Mouse (Mus musculus) urinary bladder, adult 2 months (tissue): ENCODE results near the gene Cdon. TPM values are rescaled to one million over a fixed set of nuclear protein-coding genes. Genes with fewer than 3 reads are reported as not detected.

Experiments used
- DNase-seq: peaks from one replicate; pipeline ENCODE4 v3.0.0; 2022; ENCODE audit warnings: low spot score
- polyA plus RNA-seq: library from polyadenylated mRNA; depleted of rRNA; stranded (reverse); fragments of >200 nt; gene quantifications from 2 replicates; pipeline ENCODE4 v1.2.3, GENCODE M21; 2012; rRNA removed

The Cdon gene
- polyA plus RNA-seq, 1 experiment, result 14.9 TPM

- DNase-seq, result peak; percentile 50
Measured at GRCm38 (mm10) chr9:35541488-35541887, 120.6 kb downstream of the Cdon start.

GRCm38 (mm10) chr9:35541941-35542340 is 121.0 kb downstream of the Cdon start:
- no peak for DNase-seq

- no peak for DNase-seq
Measured at GRCm38 (mm10) chr9:35543099-35543860, 122.4 kb downstream of the Cdon start.

GRCm38 (mm10) chr9:35544666-35545065 is 123.7 kb downstream of the Cdon start:
- no peak for DNase-seq

GRCm38 (mm10) chr9:35545704-35546103 is 124.8 kb downstream of the Cdon start:
- DNase-seq, result no peak

- no peak for DNase-seq
Measured at GRCm38 (mm10) chr9:35546745-35547144, 125.8 kb downstream of the Cdon start.

- DNase-seq, result no peak
Measured at GRCm38 (mm10) chr9:35548455-35548854, 127.5 kb downstream of the Cdon start.

GRCm38 (mm10) chr9:35556494-35557102 is 135.7 kb downstream of the Cdon start:
- no peak for DNase-seq

Other genes starting within 250 kb of the Cdon start
- 26.3 and 33.1 TPM in 2 replicates for gene Dcps, start 245.1 kb upstream of the Cdon start, polyA plus RNA-seq
- 75.8 and 86.4 TPM in 2 replicates for gene Srpr, start 221.0 kb upstream of the Cdon start, polyA plus RNA-seq
- 13.1 and 15.6 TPM in 2 replicates for gene Tirap, start 220.8 kb upstream of the Cdon start, polyA plus RNA-seq
- 38.4 and 46.4 TPM in 2 replicates for gene Foxred1, start 210.1 kb upstream of the Cdon start, polyA plus RNA-seq
- 12.5 and 16.1 TPM in 2 replicates for gene Fam118b, start 153.3 kb upstream of the Cdon start, polyA plus RNA-seq
- gene Rpusd4, start 153.3 kb upstream of the Cdon start, polyA plus RNA-seq, result 13.7 and 14.8 TPM in 2 replicates
- gene Gm1113, start 97.1 kb downstream of the Cdon start, polyA plus RNA-seq, result not detected in 2 replicates
- 0.03 TPM in 1 of 2 replicates, not detected in the other for gene Ddx25, start 137.4 kb downstream of the Cdon start, polyA plus RNA-seq
- 10.8 and 13.5 TPM in 2 replicates for gene Pus3, start 137.5 kb downstream of the Cdon start, polyA plus RNA-seq
- gene Pate2, start 149.2 kb downstream of the Cdon start, polyA plus RNA-seq, result 0.18 and 0.25 TPM in 2 replicates
- 2.8 and 2.9 TPM in 2 replicates for gene Hyls1, start 149.3 kb downstream of the Cdon start, polyA plus RNA-seq
- gene Pate4, start 190.8 kb downstream of the Cdon start, polyA plus RNA-seq, result not detected in 2 replicates
- not detected in 2 replicates for gene Pate3, start 227.1 kb downstream of the Cdon start, polyA plus RNA-seq